Mouse (Mus musculus) G1E (cell line): ENCODE results near the gene Shisa7. TPM values are rescaled to one million over a fixed set of nuclear protein-coding genes. Genes with fewer than 3 reads are reported as not detected.

Experiments used
- ATAC-seq: 2 replicates; pipeline ENCODE4 v1.8.0; 2016; ENCODE audit warnings: mild to moderate bottlenecking; ENCODE audit not compliant: insufficient number of reproducible peaks, poor library complexity, low FRiP score, severe bottlenecking; ENCODE audit errors: extremely low read depth
- DNase-seq: peaks from one replicate; pipeline ENCODE4 v3.0.0; 2012; ENCODE audit warnings: low spot score
- H3K27me3 ChIP-seq: 2 replicates; pipeline ENCODE4 v1.6.1; 2012; ENCODE audit warnings: mild to moderate bottlenecking, low read length, inconsistent platforms; ENCODE audit not compliant: insufficient read depth
- H3K36me3 ChIP-seq: replicated peaks from 2 replicates; pipeline ENCODE3; 2012; ENCODE audit warnings: mild to moderate bottlenecking, inconsistent platforms
- H3K4me1 ChIP-seq: 2 replicates; pipeline ENCODE4 v1.6.1; 2012; ENCODE audit warnings: low read depth, low read length, inconsistent platforms, mixed read lengths; ENCODE audit not compliant: insufficient read depth
- H3K4me3 ChIP-seq: 2 replicates; pipeline ENCODE4 v1.5.1; 2012; ENCODE audit warnings: low read depth, mild to moderate bottlenecking, inconsistent platforms, low read length, moderate library complexity, mixed read lengths
- H3K9me3 ChIP-seq: replicated peaks from 2 replicates; pipeline ENCODE4 v1.6.1; 2012; ENCODE audit warnings: inconsistent platforms
- CTCF ChIP-seq: IDR thresholded peaks from 2 replicates; pipeline ENCODE4 v1.5.1; 2012; ENCODE audit warnings: low read depth, low read length, inconsistent platforms, mixed read lengths
- GATA1 ChIP-seq: IDR thresholded peaks from 2 replicates; pipeline ENCODE4 v1.6.1; 2012; ENCODE audit warnings: borderline replicate concordance, low read length, inconsistent platforms, mixed read lengths
- GATA2 ChIP-seq: IDR thresholded peaks from 2 replicates; pipeline ENCODE4 v1.6.1; 2012; ENCODE audit warnings: low read depth, low read length, inconsistent platforms, borderline replicate concordance
- POLR2AphosphoS5 ChIP-seq: IDR thresholded peaks from 2 replicates; pipeline ENCODE4 v1.6.1; 2012; ENCODE audit warnings: low read depth, low read length, inconsistent platforms; ENCODE audit not compliant: insufficient replicate concordance
- TAL1 ChIP-seq: conservative IDR thresholded peaks from 2 replicates; pipeline ENCODE4 v1.6.1; 2012; ENCODE audit warnings: low read depth, low read length, inconsistent platforms, mixed read lengths
- polyA plus RNA-seq: library from polyadenylated mRNA; stranded (reverse); fragments of >175 nt; gene quantifications from 2 replicates; pipeline ENCODE4 v1.2.3, GENCODE M21; 2012
- total RNA-seq, 2 experiments: library from RNA; stranded (forward) in 1 of 2; stranded (reverse) in 1 of 2; fragments of 200-1000 nt in 1 of 2; fragments of >200 nt in 1 of 2; fragmentation: Nextera tagmentation in 1 of 2; gene quantifications; 2 replicates each; pipeline ENCODE4 v1.2.3; 2014 to 2017

Shisa7 gene
- total and polyA plus RNA-seq, 3 experiments, result 0.22 TPM; not detected in 2

DNA sequence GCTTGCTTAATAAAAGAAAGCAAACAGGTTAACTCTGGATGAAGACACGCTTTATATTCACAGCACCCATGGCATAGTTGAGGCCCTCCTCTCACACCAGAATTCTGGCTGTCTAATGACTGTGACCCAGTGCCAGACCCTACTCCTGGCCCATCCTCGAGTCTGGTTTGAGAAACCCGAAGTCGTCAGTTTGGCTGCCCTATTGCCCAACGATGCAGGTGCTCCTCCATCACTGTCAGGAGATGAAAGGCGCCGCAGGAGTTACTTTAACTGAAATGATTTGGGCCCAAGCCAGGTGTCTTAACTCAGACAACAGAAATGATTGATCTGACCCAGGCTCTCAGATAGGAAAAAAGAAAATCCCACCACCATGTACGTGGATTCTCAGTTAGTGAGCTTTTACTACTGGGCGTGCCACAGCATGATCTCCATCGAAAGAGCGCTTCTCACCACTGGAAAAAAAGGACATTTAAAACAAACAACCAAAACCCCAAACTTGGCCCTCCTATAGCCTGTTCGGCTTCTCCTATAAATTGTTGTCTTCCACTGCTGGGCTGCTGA lies 15.0 kb upstream of the Shisa7 start:
- Histone ChIP-seq H3K27me3 (peaks cover 15% of the 10 kb centered on the region), H3K4me1 (peaks cover 7% of the 10 kb centered on the region)
- TF ChIP-seq TAL1 (no peak), CTCF (no peak), GATA2 (no peak), GATA1 (no peak), POLR2AphosphoS5 (no peak)

DNA sequence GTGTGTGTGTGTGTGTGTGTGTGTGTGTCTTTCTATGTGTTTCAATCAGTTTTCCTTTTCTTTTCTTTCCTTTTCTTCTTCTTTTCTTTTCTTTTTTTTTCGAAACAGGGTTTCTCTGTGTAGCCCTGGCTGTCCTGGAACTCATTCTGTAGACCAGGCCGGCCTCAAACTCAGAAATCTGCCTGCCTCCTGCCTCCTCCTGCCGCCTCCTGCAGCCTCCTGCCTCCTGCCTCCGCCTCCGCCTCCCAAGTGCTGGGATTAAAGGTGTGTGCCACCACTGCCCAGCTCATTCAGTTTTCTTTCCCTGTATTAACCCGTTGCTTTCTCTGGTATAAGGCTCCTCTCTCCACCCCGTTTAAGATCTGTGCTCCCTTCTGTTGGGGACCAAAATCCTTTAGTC lies 12.8 kb upstream of the Shisa7 start:
- Histone ChIP-seq H3K9me3 (no peaks in the 10 kb centered on the region), H3K4me3 (no peak overlapping the region), H3K27me3 (peaks cover 18% of the 10 kb centered on the region), H3K4me1 (no peaks in the 10 kb centered on the region), H3K36me3 (no peaks in the 10 kb centered on the region)
- DNase-seq, result no peak
- ATAC-seq, result no peak
- TF ChIP-seq CTCF (no peak), GATA1 (no peak), GATA2 (no peak), POLR2AphosphoS5 (no peak), TAL1 (no peak)

More for the DNA sequence above, 15.0 kb upstream of the Shisa7 start:
- no peaks in the 10 kb centered on the region for H3K9me3 ChIP-seq
- H3K4me3 ChIP-seq, result no peak overlapping the region
- DNase-seq, result no peak
- no peaks in the 10 kb centered on the region for H3K36me3 ChIP-seq
- no peak for ATAC-seq

DNA sequence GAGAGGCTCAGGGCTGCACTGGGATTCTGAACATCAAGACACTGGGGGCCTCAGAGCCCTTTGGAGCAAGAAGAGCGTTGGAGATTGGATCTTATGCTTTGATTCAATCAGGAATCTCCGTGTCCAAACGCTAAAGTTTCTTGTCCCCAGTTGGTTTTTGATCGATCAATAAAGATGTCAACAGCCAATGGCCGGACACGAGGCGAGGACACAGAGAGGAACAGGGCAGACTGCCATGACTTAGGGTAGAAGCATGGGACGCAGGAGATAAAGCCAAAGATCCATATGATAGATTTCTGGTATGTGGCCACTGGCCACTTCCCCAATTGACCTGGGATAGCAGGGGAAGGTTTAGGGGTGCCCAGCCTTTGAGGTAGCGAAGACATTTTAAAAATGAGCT lies 12.0 kb upstream of the Shisa7 start:
- TF ChIP-seq TAL1 (no peak), GATA2 (no peak), CTCF (no peak), POLR2AphosphoS5 (no peak), GATA1 (no peak)
- DNase-seq (no peak), ATAC-seq (no peak)
- Histone ChIP-seq H3K36me3 (no peaks in the 10 kb centered on the region), H3K4me3 (no peak overlapping the region), H3K27me3 (peaks cover 20% of the 10 kb centered on the region), H3K9me3 (no peaks in the 10 kb centered on the region), H3K4me1 (no peaks in the 10 kb centered on the region)

DNA sequence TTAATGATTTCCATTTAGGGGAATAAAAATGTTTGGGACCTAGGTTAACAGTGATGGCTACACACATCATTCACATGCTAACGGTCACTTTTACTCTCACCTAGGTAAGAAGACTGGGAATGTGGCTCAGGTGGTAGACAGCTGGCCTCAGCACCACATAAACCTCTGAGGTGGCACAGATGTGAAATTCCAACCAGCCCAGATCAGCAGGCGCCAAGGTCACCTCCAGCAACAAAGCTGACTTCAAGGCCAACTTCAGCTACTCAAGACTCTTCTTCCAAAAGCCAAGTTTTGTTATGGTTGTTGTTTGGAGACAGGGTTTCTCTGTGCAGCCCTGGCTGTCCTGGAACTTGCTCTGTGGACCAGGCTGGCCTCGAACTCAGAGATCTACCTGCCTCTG lies 9.1 kb upstream of the Shisa7 start:
- Histone ChIP-seq H3K36me3 (no peaks in the 10 kb centered on the region), H3K9me3 (no peaks in the 10 kb centered on the region), H3K27me3 (peaks cover 28% of the 10 kb centered on the region), H3K4me1 (no peaks in the 10 kb centered on the region), H3K4me3 (no peak overlapping the region)
- TF ChIP-seq POLR2AphosphoS5 (no peak), CTCF (no peak), TAL1 (no peak), GATA1 (no peak), GATA2 (no peak)
- ATAC-seq (no peak), DNase-seq (no peak)

DNA sequence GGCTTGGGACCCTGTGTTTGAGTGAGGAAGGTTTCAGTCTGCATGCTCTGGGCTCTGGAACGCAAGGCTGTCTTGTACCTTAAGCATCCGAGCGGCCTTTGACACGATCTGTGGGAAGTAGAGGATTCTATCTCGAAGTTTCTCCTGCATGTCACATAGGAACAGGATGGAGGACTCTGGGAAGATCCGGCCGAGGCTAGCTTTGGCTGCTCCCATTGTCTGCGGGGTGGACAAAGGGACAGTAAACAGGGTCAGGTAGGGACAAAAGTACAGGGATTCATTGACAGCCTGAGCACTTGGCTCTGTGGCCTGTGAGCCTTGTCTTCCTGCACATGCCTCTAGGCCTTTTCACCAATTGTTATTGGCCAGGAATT lies 6.8 kb upstream of the Shisa7 start:
- peaks cover 23% of the 10 kb centered on the region for H3K27me3 ChIP-seq
- H3K4me1 ChIP-seq, result no peaks in the 10 kb centered on the region
- no peak for TF ChIP-seq TAL1
- TF ChIP-seq GATA1, result no peak
- H3K4me3 ChIP-seq, result no peak overlapping the region
- H3K9me3 ChIP-seq, result no peaks in the 10 kb centered on the region
- no peak for DNase-seq
- no peaks in the 10 kb centered on the region for H3K36me3 ChIP-seq
- ATAC-seq, result no peak

DNA sequence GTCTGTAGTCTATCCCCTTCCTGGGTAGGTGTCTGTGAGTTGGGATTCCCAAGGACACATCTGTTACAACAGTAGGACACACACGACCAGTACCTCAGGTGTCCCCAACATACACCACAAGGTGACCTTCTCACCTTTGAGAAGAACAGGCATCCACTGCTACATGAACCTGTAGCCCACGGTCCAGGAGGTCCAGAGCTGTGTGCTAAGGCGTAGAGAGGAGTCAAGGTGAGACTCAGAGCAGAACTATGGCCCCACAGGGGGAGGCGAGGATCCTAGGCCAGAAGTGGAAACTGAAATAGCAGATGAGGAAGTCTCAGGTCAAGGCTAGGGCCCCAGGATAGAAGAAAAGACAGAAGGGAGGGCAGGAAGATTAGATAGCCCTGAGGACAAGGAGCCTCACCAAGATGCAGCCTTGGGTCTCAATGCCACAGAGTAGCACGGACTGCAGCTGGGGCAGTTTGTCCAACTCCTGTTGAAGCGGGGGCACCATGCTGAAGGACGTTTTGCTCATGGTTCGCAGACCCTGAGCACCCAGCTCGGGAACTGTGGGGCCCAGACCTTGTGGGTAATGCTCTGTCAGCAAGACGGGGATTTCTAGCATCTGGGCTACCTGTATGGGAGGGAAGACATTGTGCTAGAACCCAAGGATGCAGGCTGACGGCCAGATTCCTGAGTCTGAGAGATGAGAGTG lies 6.3 kb upstream of the Shisa7 start:
- peaks cover 23% of the 10 kb centered on the region for H3K27me3 ChIP-seq
- H3K4me1 ChIP-seq, result no peaks in the 10 kb centered on the region
- TF ChIP-seq GATA1, result no peak
- no peak for TF ChIP-seq CTCF

DNA sequence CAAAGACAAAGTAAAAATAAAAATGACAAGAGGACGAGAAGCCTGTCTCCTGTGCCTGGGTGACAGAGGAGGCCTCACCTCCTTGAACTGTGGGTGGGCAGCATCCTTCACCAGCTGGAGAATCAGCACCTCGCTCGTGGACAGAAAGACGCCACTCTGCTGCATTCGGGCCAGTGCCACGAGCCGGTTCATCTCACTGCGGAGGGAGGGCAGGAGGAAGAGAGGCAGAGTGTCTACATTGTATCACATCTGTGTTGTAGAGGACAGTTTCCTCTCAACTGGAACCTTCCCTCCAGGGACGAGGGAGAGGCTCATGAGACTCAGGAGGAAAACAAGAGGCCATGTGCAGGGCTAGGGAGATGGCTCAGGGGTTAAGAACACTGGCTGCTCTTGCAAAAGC lies 4.9 kb upstream of the Shisa7 start:
- no peaks in the 10 kb centered on the region for H3K36me3 ChIP-seq
- no peaks in the 10 kb centered on the region for H3K9me3 ChIP-seq
- H3K4me3 ChIP-seq, result no peak overlapping the region
- H3K27me3 ChIP-seq, result peaks cover 26% of the 10 kb centered on the region
- no peak for TF ChIP-seq TAL1
- TF ChIP-seq POLR2AphosphoS5, result no peak
- TF ChIP-seq GATA1, result no peak
- TF ChIP-seq GATA2, result no peak
- TF ChIP-seq CTCF, result no peak
- ATAC-seq, result no peak
- DNase-seq, result no peak
- H3K4me1 ChIP-seq, result no peaks in the 10 kb centered on the region

More for the DNA sequence above, 6.3 kb upstream of the Shisa7 start:
- no peak overlapping the region for H3K4me3 ChIP-seq
- H3K9me3 ChIP-seq, result no peaks in the 10 kb centered on the region
- no peak for ATAC-seq
- no peak for DNase-seq
- H3K36me3 ChIP-seq, result no peaks in the 10 kb centered on the region
